Mouse (Mus musculus) testis, adult 2 months (tissue): Measurements from ENCODE around the gene Inpp4b.

Source experiments
- CTCF ChIP-seq: fragments of 200-500 bp; IDR thresholded peaks from 2 replicates; pipeline ENCODE4 v1.5.1; 2012; ENCODE audit warnings: low read depth, mild to moderate bottlenecking, inconsistent platforms, low read length, moderate library complexity; ENCODE audit not compliant: control insufficient read depth, insufficient read depth, insufficient replicate concordance
- POLR2A ChIP-seq: fragments of 200-500 bp; IDR thresholded peaks from 2 replicates; pipeline ENCODE4 v1.6.1; 2012; ENCODE audit warnings: low read depth, mild to moderate bottlenecking, inconsistent platforms, low read length, moderate library complexity; ENCODE audit not compliant: control insufficient read depth

DNA sequence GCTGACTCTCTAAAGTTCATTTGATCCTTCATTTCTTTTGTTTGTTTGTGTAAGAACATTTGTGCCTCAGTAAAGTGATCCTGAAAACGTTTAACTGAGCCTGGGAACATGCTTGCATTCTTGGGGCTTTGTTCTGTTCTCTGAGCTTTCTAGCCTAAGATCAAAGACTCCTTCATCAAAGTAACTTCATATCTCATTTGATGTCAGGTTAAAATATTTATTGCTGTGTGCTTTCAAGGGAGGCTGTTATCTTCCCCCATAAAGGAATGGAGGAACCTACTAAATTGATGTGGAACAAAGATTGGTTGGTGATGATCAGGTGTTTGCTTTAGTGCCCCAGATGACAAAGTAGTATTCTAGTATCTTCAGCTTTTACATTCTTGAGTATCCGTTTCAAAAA, 352.5 kb downstream of the Inpp4b start:
- TF ChIP-seq POLR2A (no peak), CTCF (no peak)
